Mouse (Mus musculus): ENCODE results near the gene Gm10188. TPM values are rescaled to one million over a fixed set of nuclear protein-coding genes. Genes with fewer than 3 reads are reported as not detected.

The Gm10188 gene
- polyA plus RNA-seq (2014; fragmentation: Illumina TruSeq; extraction: RNeasy Lipid Tissue Mini Kit (QIAGEN cat#74804); ENCODE audit: low read depth, low replicate concordance): 0.78 TPM

GRCm38 (mm10) chr1:132229667-132230066 is at the start of gene Gm10188:
Gene Gm10188 (minus strand): TSS chr1:132229767.

GRCm38 (mm10) chr1:132191093-132191785 is 38.3 kb downstream of the Gm10188 start, which contains the start of the genes Lemd1 and AC124108.1:
Gene Lemd1 (plus strand): TSS chr1:132191431.
Gene AC124108.1 (plus strand): TSS chr1:132191457.

Other genes with a start within 250 kb of the Gm10188 start
- gene Elk4, start 222.2 kb downstream of the Gm10188 start, polyA plus RNA-seq (2014; fragmentation: Illumina TruSeq; extraction: RNeasy Lipid Tissue Mini Kit (QIAGEN cat#74804); ENCODE audit: low read depth, low replicate concordance): 4.8 TPM
- 0.22 TPM for gene Mfsd4a, start 161.7 kb downstream of the Gm10188 start, polyA plus RNA-seq (2014; fragmentation: Illumina TruSeq; extraction: RNeasy Lipid Tissue Mini Kit (QIAGEN cat#74804); ENCODE audit: low read depth, low replicate concordance)
- 1.2 TPM for gene Cdk18, start 90.1 kb downstream of the Gm10188 start, polyA plus RNA-seq (2014; fragmentation: Illumina TruSeq; extraction: RNeasy Lipid Tissue Mini Kit (QIAGEN cat#74804); ENCODE audit: low read depth, low replicate concordance)
- gene Lemd1, start 38.3 kb downstream of the Gm10188 start, polyA plus RNA-seq (2014; fragmentation: Illumina TruSeq; extraction: RNeasy Lipid Tissue Mini Kit (QIAGEN cat#74804); ENCODE audit: low read depth, low replicate concordance): 90.8 TPM
- 0.11 TPM for gene AC124108.1, start 38.3 kb downstream of the Gm10188 start, polyA plus RNA-seq (2014; fragmentation: Illumina TruSeq; extraction: RNeasy Lipid Tissue Mini Kit (QIAGEN cat#74804); ENCODE audit: low read depth, low replicate concordance)
- gene Klhdc8a, start 68.9 kb upstream of the Gm10188 start, polyA plus RNA-seq (2014; fragmentation: Illumina TruSeq; extraction: RNeasy Lipid Tissue Mini Kit (QIAGEN cat#74804); ENCODE audit: low read depth, low replicate concordance): 0.25 TPM
- gene Nuak2, start 86.4 kb upstream of the Gm10188 start, polyA plus RNA-seq (2014; fragmentation: Illumina TruSeq; extraction: RNeasy Lipid Tissue Mini Kit (QIAGEN cat#74804); ENCODE audit: low read depth, low replicate concordance): 1.8 TPM
- 0.29 TPM for gene Tmcc2, start 161.5 kb upstream of the Gm10188 start, polyA plus RNA-seq (2014; fragmentation: Illumina TruSeq; extraction: RNeasy Lipid Tissue Mini Kit (QIAGEN cat#74804); ENCODE audit: low read depth, low replicate concordance)
- gene Dstyk, start 187.8 kb upstream of the Gm10188 start, polyA plus RNA-seq (2014; fragmentation: Illumina TruSeq; extraction: RNeasy Lipid Tissue Mini Kit (QIAGEN cat#74804); ENCODE audit: low read depth, low replicate concordance): 7.5 TPM
- 19.4 TPM for gene Rbbp5, start 247.6 kb upstream of the Gm10188 start, polyA plus RNA-seq (2014; fragmentation: Illumina TruSeq; extraction: RNeasy Lipid Tissue Mini Kit (QIAGEN cat#74804); ENCODE audit: low read depth, low replicate concordance)